Mouse (Mus musculus) forebrain, embryonic 16.5 days (tissue): Measurements from ENCODE around the gene Hist2h2ac. TPM values are rescaled to one million over a fixed set of nuclear protein-coding genes. Genes with fewer than 3 reads are reported as not detected.
A peak's percentile ranks its signal among the peaks of the same experiment; 100 is the strongest.
"Not testable (repeated sequence)": the region's sequence is repeated elsewhere in the genome, so short reads cannot be mapped to it uniquely, and the experiment has no call there.

Source experiments
- ATAC-seq: fragments of 200-750 bp; cut with Nextera tagmentation; 2 replicates; pipeline ENCODE4 v1.8.0; 2017; ENCODE audit warnings: mild to moderate bottlenecking, moderate library complexity
- H3K27ac ChIP-seq: fragments of 300-500 bp; sonication (generic); 2 replicates; pipeline ENCODE4 v1.5.1; 2014; ENCODE audit warnings: low read length, control low read depth
- H3K27me3 ChIP-seq: fragments of 300-500 bp; sonication (generic); replicated peaks from 2 replicates; pipeline ENCODE4 v1.6.1; 2014; ENCODE audit warnings: low read length; ENCODE audit not compliant: control insufficient read depth, insufficient read depth
- H3K36me3 ChIP-seq: fragments of 300-500 bp; sonication (generic); 2 replicates; pipeline ENCODE4 v1.6.1; 2014; ENCODE audit not compliant: control insufficient read depth, insufficient read depth
- H3K4me1 ChIP-seq: fragments of 300-500 bp; sonication (generic); replicated peaks from 2 replicates; pipeline ENCODE4 v1.6.1; 2014; ENCODE audit warnings: low read length; ENCODE audit not compliant: control insufficient read depth, insufficient read depth
- H3K4me2 ChIP-seq: fragments of 300-500 bp; sonication (generic); 2 replicates; pipeline ENCODE4 v1.6.1; 2014; ENCODE audit warnings: mild to moderate bottlenecking, low read length, control low read depth
- H3K4me3 ChIP-seq: fragments of 300-500 bp; sonication (generic); replicated peaks from 2 replicates; pipeline ENCODE4 v1.5.1; 2014; ENCODE audit warnings: mild to moderate bottlenecking, low read length, control low read depth
- H3K9ac ChIP-seq: fragments of 300-500 bp; sonication (generic); replicated peaks from 2 replicates; pipeline ENCODE4 v1.6.1; 2014; ENCODE audit warnings: low read depth, low read length, control low read depth
- H3K9me3 ChIP-seq: fragments of 300-500 bp; sonication (generic); 2 replicates; pipeline ENCODE4 v1.6.1; 2016; ENCODE audit warnings: low read length; ENCODE audit not compliant: control insufficient read depth
- WGBS: fragments of 180-500 bp; shearing (Covaris S2); extraction: QIAGEN DNeasy Blood & Tissue Kit; methylation state at CpG from one replicate; pipeline ENCODE4 v1.1.7; 2014; 5-methylcytosine and 5-hydroxymethylcytosine counted together
- polyA plus RNA-seq: library from polyadenylated mRNA; unstranded; fragments of >200 nt; fragmentation: Nextera tagmentation; extraction: Ambion mirVana; gene quantifications from 2 replicates; pipeline ENCODE4 v1.2.1, GENCODE M21; 2015

Hist2h2ac gene
- polyA plus RNA-seq, 1 experiment from 2014 or later: 2.1 TPM

DNA sequence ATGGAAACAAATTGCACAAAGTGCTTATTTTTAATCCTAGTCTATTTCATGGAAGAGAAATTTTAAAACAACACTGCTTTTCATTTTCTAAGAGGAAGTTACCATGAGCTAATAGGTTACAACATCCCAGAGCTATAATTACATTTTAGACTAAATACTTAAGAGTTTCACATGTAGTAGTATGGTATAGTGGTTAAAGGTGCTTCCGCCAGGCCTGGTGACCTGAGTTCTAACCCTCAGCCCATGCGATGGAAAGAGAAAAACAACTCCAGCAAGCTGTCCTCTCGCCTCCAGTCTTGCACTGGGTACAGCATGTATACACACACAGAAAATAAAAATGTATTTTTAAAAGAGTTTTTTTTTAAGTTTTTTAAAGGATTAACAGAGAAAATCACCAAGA, 31.1 kb upstream of the Hist2h2ac start:
- WGBS: 92% methylated on average over 3 of the region's 3 CpGs
- no peak overlapping the region for H3K4me3 ChIP-seq

DNA sequence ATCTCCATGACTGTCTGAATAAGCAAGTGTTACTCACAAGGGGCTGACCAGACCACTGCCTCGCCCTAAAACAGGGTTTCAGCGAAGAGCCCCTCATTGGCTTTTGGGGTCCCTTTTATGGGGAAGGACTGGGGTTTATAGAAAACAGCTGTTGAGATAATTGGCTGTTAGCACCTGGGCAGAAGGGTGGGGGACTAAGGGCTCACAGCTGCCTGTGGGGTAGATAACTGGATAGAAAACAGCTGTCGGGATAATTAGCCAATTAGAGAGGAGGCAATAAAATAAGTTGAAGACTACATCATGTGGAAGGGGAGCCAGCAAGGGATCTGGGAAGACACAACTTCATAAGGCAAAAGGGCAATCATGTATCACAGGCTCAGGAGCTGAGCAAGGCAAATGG, 30.2 kb upstream of the Hist2h2ac start:
- Histone ChIP-seq H3K36me3 (no peaks in the 10 kb centered on the region), H3K4me2 (no peak overlapping the region), H3K4me1 (peaks cover 5% of the 10 kb centered on the region), H3K9ac (no peak overlapping the region), H3K9me3 (no peaks in the 10 kb centered on the region), H3K27me3 (no peaks in the 10 kb centered on the region), H3K27ac (no peak overlapping the region), H3K4me3 (no peak overlapping the region)
- ATAC-seq: no peak
- 70% methylated on average over 3 of the region's 3 CpGs for WGBS

More for the DNA sequence above, 31.1 kb upstream of the Hist2h2ac start:
- Histone ChIP-seq H3K27me3 (no peaks in the 10 kb centered on the region), H3K4me2 (no peak overlapping the region), H3K4me1 (peaks cover 5% of the 10 kb centered on the region), H3K9ac (no peak overlapping the region), H3K27ac (no peak overlapping the region), H3K9me3 (no peaks in the 10 kb centered on the region), H3K36me3 (no peaks in the 10 kb centered on the region)
- ATAC-seq: no peak

DNA sequence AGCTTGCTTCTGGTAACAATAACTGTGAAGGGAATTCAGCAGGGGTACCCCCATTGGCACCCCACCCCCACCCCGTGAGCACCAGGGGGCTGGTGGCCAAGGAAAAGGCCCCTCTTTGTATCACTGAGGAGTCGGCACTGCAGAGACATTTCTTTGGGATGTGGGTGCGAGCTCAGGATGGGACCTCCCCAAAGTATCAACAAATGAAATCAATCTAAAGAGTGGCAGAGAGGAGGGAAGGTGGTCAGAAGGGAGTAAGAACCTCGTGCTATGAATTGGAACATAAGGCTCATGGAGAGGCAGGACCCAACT, 28.3 kb upstream of the Hist2h2ac start:
- Histone ChIP-seq H3K9me3 (no peaks in the 10 kb centered on the region), H3K27ac (no peak overlapping the region), H3K9ac (no peak overlapping the region), H3K4me2 (no peak overlapping the region), H3K4me1 (peaks cover 12% of the 10 kb centered on the region), H3K36me3 (no peaks in the 10 kb centered on the region), H3K4me3 (no peak overlapping the region), H3K27me3 (no peaks in the 10 kb centered on the region)
- no peak for ATAC-seq
- WGBS: 46% methylated on average over 4 of the region's 4 CpGs

- no peak overlapping the region for H3K9ac ChIP-seq
- no peak for ATAC-seq
Observed at GRCm38 (mm10) chr3:96248141-96249033, 27.7 kb upstream of the Hist2h2ac start.

DNA sequence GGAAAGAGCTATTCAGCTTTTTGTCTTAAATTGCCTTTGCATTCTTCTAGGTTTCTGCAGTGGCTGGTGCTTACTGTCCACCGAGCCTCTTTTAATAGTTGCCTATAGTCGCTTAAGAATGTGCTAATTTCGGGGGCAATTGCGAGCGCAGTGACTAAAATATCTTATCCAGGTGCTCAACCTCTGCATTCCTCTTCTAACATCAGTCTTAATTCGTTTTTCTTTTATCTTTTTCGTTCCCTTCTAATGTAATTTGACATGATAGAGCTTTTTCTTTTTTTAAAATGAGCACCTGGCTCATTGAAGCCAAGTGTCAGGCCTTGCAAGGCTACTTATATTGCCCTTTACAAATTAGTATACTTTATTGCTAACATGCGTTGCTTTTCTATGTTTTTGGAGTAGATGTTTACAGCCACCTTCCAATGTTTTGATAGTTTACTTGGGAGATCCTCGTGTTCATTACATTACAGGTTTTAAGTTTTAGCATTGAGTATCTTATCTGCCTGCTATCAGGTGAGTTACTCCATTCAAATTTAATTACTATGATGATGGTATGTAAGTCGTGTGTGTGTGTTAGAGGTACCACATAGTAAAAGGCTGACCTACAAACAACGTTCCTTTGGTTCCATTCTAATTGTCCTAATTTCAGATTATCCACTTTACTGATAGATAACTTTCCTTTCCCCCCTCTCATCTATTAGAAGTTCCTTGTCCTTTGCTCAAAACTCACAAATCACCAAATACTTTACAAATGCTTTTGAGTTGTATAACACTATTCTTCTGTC, 26.9 kb upstream of the Hist2h2ac start:
- 2% methylated on average over 11 of the region's 11 CpGs for WGBS
- Histone ChIP-seq H3K4me1 (peaks cover 12% of the 10 kb centered on the region), H3K9me3 (no peaks in the 10 kb centered on the region), H3K9ac (peak overlapping the region; percentile 37; the same call in 1 of the 2 replicates), H3K36me3 (no peaks in the 10 kb centered on the region), H3K27me3 (no peaks in the 10 kb centered on the region), H3K27ac (no peak overlapping the region), H3K4me3 (peak overlapping the region; percentile 38), H3K4me2 (peak overlapping the region; percentile 35)
- no peak for ATAC-seq

More at GRCm38 (mm10) chr3:96248141-96249033, 27.7 kb upstream of the Hist2h2ac start:
- Histone ChIP-seq H3K36me3 (no peaks in the 10 kb centered on the region), H3K4me2 (peak overlapping the region; percentile 35), H3K4me1 (peaks cover 12% of the 10 kb centered on the region), H3K4me3 (no peak overlapping the region), H3K9me3 (no peaks in the 10 kb centered on the region), H3K27me3 (no peaks in the 10 kb centered on the region), H3K27ac (no peak overlapping the region)
- WGBS: 50% methylated on average over 6 of the region's 6 CpGs

DNA sequence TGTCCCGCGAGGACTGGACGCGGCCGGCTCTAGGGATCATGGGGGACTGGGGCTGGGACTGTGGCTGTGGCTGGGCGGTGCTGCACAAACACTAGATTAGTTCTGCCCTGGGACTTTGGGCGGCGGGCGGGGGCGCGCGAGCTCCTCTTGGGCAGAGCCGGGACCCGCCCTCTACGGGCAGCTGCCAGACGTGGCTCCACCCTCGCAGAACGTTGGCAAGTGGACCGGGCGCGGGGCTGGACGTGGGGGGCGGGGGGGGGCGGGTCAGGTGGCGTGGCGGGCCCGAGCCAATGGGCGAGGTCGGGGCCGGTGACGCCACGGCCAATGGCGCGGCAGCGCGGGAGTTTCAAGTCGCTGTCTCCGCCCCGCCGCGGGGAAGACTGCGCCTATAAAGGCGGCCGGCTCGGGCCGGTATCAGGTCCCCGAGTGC, 25.8 kb upstream of the Hist2h2ac start, which contains the start of gene Hist2h3c1:
Gene Hist2h3c1, plus strand, starts transcription at position 259 of the 430 bp plus-strand sequence.
- H3K4me1 ChIP-seq: peaks cover 12% of the 10 kb centered on the region
- not testable (repeated sequence) for H3K36me3 ChIP-seq, H3K27ac ChIP-seq, H3K27me3 ChIP-seq, H3K9me3 ChIP-seq
- peak within 1 kb of the TSS; percentile 37; the same call in 1 of the 2 replicates for H3K9ac ChIP-seq
- H3K4me3 ChIP-seq: peak within 1 kb of the TSS; percentile 38
- H3K4me2 ChIP-seq: peak within 1 kb of the TSS; percentile 39
- peak; percentile 87 for ATAC-seq
- WGBS: no CpG with 5 or more reads among the region's 47 CpGs

DNA sequence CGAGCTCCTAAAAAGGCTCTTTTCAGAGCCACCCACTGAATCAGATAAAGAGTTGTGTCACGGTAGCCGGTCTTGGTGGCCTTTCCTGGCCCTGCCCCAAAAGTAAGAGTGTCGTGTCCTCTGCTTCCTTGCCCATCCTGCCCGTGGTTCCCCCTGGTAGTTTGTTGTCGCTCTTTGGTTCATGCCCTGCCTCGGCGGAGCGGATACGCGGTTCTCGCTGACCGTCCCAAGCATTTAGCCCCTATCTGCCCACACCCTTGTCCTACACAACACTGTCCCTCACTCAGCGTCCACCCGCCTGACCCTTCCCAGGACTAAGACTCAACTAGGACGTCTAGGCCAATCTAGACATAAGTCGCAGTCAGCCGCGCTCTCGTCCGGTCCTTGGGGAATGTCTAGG, 25.3 kb upstream of the Hist2h2ac start:
- H3K27me3 ChIP-seq, H3K9me3 ChIP-seq, H3K9ac ChIP-seq, H3K27ac ChIP-seq, ATAC-seq, H3K36me3 ChIP-seq: not testable (repeated sequence)
- peak overlapping the region; percentile 38 for H3K4me3 ChIP-seq
- H3K4me2 ChIP-seq: peak overlapping the region; percentile 39
- WGBS: 0% methylated on average over 9 of the region's 21 CpGs
- peaks cover 12% of the 10 kb centered on the region for H3K4me1 ChIP-seq

DNA sequence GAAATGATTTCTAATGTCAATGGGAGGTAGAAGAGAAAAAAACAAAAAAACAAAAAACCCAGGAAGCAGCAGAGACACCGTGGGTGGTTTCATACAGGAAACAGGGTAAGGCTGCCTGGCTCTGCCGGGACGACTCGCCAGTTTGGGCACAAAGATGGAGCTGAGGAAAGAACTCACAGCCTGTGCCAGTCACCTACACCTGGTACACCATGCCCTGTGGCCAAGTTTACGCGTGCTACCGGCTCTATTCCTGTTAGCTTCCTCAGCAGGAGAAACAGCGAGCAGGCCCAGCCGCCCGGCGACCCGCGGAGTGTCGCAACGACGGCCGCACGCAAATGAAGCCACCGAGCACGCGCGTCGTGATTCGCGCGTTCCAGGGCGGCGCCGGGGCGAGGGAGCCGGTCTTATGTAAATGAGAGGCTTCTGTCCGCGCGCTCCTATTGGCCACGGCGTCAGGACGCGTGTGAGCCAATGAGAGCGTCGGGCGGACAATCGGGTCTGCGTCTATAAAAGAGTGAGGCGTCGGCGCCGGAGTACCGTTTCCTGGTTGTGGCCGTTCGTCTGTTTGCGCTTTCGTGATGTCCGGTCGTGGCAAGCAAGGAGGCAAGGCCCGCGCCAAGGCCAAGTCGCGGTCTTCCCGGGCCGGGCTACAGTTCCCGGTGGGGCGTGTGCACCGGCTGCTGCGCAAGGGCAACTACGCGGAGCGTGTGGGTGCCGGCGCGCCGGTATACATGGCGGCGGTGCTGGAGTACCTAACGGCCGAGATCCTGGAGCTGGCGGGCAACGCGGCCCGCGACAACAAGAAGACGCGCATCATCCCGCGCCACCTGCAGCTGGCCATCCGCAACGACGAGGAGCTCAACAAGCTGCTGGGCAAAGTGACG, 24.6 kb upstream of the Hist2h2ac start, which contains the start of gene Hist2h2aa1:
Gene Hist2h2aa1, plus strand, starts transcription at position 495 of the 884 bp plus-strand sequence.
- H3K36me3 ChIP-seq, H3K9me3 ChIP-seq, H3K27me3 ChIP-seq: not testable (repeated sequence)
- Histone ChIP-seq H3K4me2 (peak within 1 kb of the TSS; percentile 64), H3K4me1 (peaks cover 14% of the 10 kb centered on the region), H3K27ac (peak within 1 kb of the TSS; percentile 96), H3K9ac (peak within 1 kb of the TSS; percentile 75), H3K4me3 (peak within 1 kb of the TSS; percentile 53)
- WGBS: under 1% methylated on average over 20 of the region's 88 CpGs
- ATAC-seq: peak; percentile 90
